In the genomic region with DNA sequence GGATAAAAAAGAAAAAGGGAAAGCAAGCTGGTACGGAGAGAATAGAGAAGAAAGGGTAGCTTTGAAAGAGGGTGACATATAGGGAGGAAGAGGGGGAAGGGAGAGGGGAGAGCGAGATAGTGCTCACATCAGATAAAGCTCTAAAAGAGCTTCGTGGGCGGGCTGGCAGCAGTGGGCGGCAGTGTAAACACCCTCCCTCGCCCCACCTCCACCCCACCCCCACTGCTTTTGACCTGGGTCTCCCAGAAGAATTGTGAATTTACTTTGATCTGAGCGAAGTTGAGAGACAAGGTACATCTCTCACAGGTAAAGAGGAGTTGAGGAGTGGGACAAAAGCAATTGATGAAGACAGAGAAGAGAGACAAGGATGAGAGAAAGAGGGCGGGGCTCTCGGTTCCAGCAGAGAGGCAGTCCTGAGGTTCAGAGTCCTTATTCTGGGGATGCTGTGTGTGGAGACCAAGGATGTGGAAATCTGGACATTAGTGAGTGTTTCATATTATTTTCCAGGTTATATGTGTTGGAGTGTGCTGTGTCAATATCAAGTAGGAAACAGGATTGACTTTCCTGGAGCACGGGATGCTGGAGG, we compare ENCODE assay signal across 8 mouse cellular contexts. TPM values are rescaled to one million over a fixed set of nuclear protein-coding genes. Genes with fewer than 3 reads are reported as not detected.
DNase-seq lines count a peak whose midpoint lies in the region; ATAC-seq and TF ChIP-seq lines count a peak whose summit lies in the region.

A gene (plus strand): TSS at position 508 of the 586 bp plus-strand sequence.

- no peaks in the 10 kb centered on the region for H3K9me3 ChIP-seq in hindbrain, postnatal 0 days (ENCODE audit: low read length)
- H3K9me3 ChIP-seq in midbrain, embryonic 13.5 days: no peaks in the 10 kb centered on the region

- no peak for TF ChIP-seq POLR2A in bone marrow macrophage, adult 2 months (IDR thresholded peaks at IDR 0.05; ENCODE audit: borderline replicate concordance, low read depth, low read length)

- no peaks in the 10 kb centered on the region for H3K27me3 ChIP-seq in hindbrain, postnatal 0 days (ENCODE audit: insufficient read depth, low read length)
- H3K27me3 ChIP-seq in midbrain, embryonic 13.5 days: no peaks in the 10 kb centered on the region

- H3K4me3 ChIP-seq in bone marrow macrophage, adult 2 months (ENCODE audit: insufficient read depth, low read length): no peak within 1 kb of the TSS
- peak within 1 kb of the TSS; percentile 13 for H3K4me3 ChIP-seq in hindbrain, postnatal 0 days (ENCODE audit: low read length)
- H3K4me3 ChIP-seq in midbrain, embryonic 13.5 days (replicated peaks): peak within 1 kb of the TSS; percentile 33

- H3K4me1 ChIP-seq in bone marrow macrophage, adult 2 months (ENCODE audit: control insufficient read depth, insufficient read depth, low read length): no peaks in the 10 kb centered on the region
- H3K4me1 ChIP-seq in hindbrain, postnatal 0 days (ENCODE audit: insufficient read depth, low read length): no peaks in the 10 kb centered on the region
- peaks cover 27% of the 10 kb centered on the region for H3K4me1 ChIP-seq in midbrain, embryonic 13.5 days (replicated peaks)

- WGBS in hindbrain, postnatal 0 days: 12% methylated on average over 10 of the region's 10 CpGs
- 8% methylated on average over 10 of the region's 10 CpGs for WGBS in midbrain, embryonic 13.5 days

- TF ChIP-seq CTCF in bone marrow macrophage, adult 2 months (IDR thresholded peaks at IDR 0.05; ENCODE audit: low read depth, low read length): no peak
- no peak for TF ChIP-seq CTCF in hindbrain, postnatal 0 days (IDR thresholded peaks at IDR 0.05; ENCODE audit: low read depth)

- no peaks in the 10 kb centered on the region for H3K36me3 ChIP-seq in hindbrain, postnatal 0 days (ENCODE audit: insufficient read depth, low read length)
- H3K36me3 ChIP-seq in midbrain, embryonic 13.5 days: peaks cover 27% of the 10 kb centered on the region

- 0 out of 2 replicates have a peak, but pooled peaks have one; percentile 15 for ATAC-seq in hindbrain, postnatal 0 days
- peak; percentile 77 for ATAC-seq in midbrain, embryonic 13.5 days

- DNase-seq in heart, adult 11 months: peak; percentile 74
- no peak for DNase-seq in heart, adult 18-20 months
- DNase-seq in hindbrain, postnatal 0 days (ENCODE audit: low spot score): no peak
- DNase-seq in gastrocnemius, postnatal 36 days: no peak
- DNase-seq in left cerebral cortex, postnatal 10 days (ENCODE audit: extremely low spot score in 1 of 2, low spot score in 2 of 2): no peak
- no peak for DNase-seq in right cerebral cortex, postnatal 10 days (ENCODE audit: low spot score in 2 of 2)

- H3K9ac ChIP-seq in hindbrain, postnatal 0 days (replicated peaks; ENCODE audit: low read length): 0 out of 2 replicates have a peak within 1 kb of the TSS, but pooled peaks have one; percentile 24
- peak within 1 kb of the TSS; percentile 46 for H3K9ac ChIP-seq in midbrain, embryonic 13.5 days (replicated peaks)

- H3K4me2 ChIP-seq in hindbrain, postnatal 0 days (ENCODE audit: low read depth, low read length): peak within 1 kb of the TSS; percentile 42
- peak within 1 kb of the TSS; percentile 55 for H3K4me2 ChIP-seq in midbrain, embryonic 13.5 days (replicated peaks)

- no peak within 1 kb of the TSS for H3K27ac ChIP-seq in bone marrow macrophage, adult 2 months (ENCODE audit: insufficient read depth, low read depth, low read length)
- peak within 1 kb of the TSS; percentile 41; the same call in 1 of the 2 replicates for H3K27ac ChIP-seq in hindbrain, postnatal 0 days
- H3K27ac ChIP-seq in midbrain, embryonic 13.5 days: no peak within 1 kb of the TSS

- intact Hi-C loops in gastrocnemius, postnatal 36 days (cut with DNase I): no loop called here
- intact Hi-C loops in left cerebral cortex, postnatal 10 days (cut with DNase I): no loop called here

RNA-seq across cellular contexts. Expression of the gene that starts here (rescaled TPM):
- 1 to 10 TPM; 1.2 to 1.6 TPM for total RNA-seq in heart, adult 18-20 months (2021)
- 62.9 and 94.2 TPM in 2 replicates for polyA plus RNA-seq in bone marrow macrophage, adult 2 months (2012; ENCODE audit: insufficient read depth, insufficient read length, missing spikeins)
- total RNA-seq in hindbrain, postnatal 0 days (2014; rRNA removed): 1.6 and 19.1 TPM in 2 replicates
- polyA plus RNA-seq in hindbrain, postnatal 0 days (2015; fragmentation: Nextera tagmentation; extraction: Ambion mirVana): 1.4 and 1.9 TPM in 2 replicates
- 2.6 and 3.3 TPM in 2 replicates for polyA plus RNA-seq in midbrain, embryonic 13.5 days (2015; fragmentation: Nextera tagmentation; extraction: Ambion mirVana)
- under 1 TPM in 1 of 2 experiments, not detected in 1; 0.47 TPM for total RNA-seq in gastrocnemius, postnatal 36 days (2021)
- 1 to 10 TPM; 3.7 to 4.9 TPM for total RNA-seq in left cerebral cortex, postnatal 10 days (2021)

Comparison
In these comparisons a context has a peak if more than half of its experiments do, and no peak if none do; other contexts are left out.
1. RNA of the gene that starts here (polyA plus RNA-seq): 62.9 to 94.2 TPM in bone marrow macrophage, adult 2 months; 2.6 to 3.3 TPM in midbrain, embryonic 13.5 days and 1.4 to 1.9 TPM in hindbrain, postnatal 0 days; every median in the first group is over 10 times any median in the second.